Mouse (Mus musculus): ENCODE results near the gene Adamtsl4. TPM values are rescaled to one million over a fixed set of nuclear protein-coding genes. Genes with fewer than 3 reads are reported as not detected.

Gene Adamtsl4
- polyA plus RNA-seq, 1 experiment from 2014 or later: 0.56 TPM

DNA sequence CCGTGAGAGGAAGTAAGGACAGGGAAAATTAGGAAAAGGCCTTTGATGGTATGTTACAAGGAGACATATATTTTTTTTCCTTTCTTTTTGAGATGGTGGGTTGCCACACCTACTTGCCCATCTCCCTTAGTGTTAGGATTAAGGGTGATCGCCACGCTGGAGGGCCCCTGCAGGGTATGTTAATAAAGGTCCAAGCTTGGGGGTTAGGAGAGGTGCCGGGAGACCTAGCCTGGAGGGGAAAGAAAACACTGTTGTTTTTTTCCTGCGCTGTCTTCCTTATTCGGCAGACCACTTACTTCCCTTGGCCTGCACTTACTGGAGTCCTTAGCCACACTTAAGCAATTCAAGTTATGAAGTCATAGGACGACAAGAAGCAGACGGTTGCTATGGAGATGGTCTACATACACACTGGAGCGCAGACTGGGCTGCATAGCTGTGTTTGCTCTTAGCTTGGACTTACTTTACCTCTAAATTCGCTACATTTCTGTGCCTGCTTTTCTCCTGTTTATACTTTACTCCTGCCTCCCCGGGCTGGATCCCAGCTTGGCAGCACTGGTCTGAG lies 34.2 kb downstream of the Adamtsl4 start:
- no peak overlapping the region for H3K4me2 ChIP-seq (replicated peaks)
- H3K4me1 ChIP-seq: peaks cover 4% of the 10 kb centered on the region
- 26% methylated on average over 11 of the region's 11 CpGs for WGBS
- H3K27me3 ChIP-seq: no peaks in the 10 kb centered on the region
- no peaks in the 10 kb centered on the region for H3K9me3 ChIP-seq
- H3K4me3 ChIP-seq: no peak overlapping the region
- no peak overlapping the region for H3K27ac ChIP-seq (replicated peaks)
- no peaks in the 10 kb centered on the region for H3K36me3 ChIP-seq
- no peak for ATAC-seq (replicated peaks)
- H3K9ac ChIP-seq (replicated peaks): no peak overlapping the region

- Histone ChIP-seq H3K4me2 (replicated peaks) (no peak overlapping the region), H3K4me3 (no peak overlapping the region), H3K27me3 (no peaks in the 10 kb centered on the region), H3K36me3 (no peaks in the 10 kb centered on the region), H3K4me1 (peaks cover 4% of the 10 kb centered on the region), H3K9ac (replicated peaks) (no peak overlapping the region), H3K27ac (replicated peaks) (no peak overlapping the region), H3K9me3 (no peaks in the 10 kb centered on the region)
- ATAC-seq (replicated peaks): no peak
- WGBS: 21% methylated on average over 6 of the region's 6 CpGs
Measured at GRCm38 (mm10) chr3:95652871-95653270, 34.8 kb downstream of the Adamtsl4 start.

- Histone ChIP-seq H3K9ac (replicated peaks) (no peak overlapping the region), H3K4me1 (no peaks in the 10 kb centered on the region), H3K4me3 (no peak overlapping the region), H3K4me2 (replicated peaks) (no peak overlapping the region), H3K9me3 (no peaks in the 10 kb centered on the region), H3K36me3 (no peaks in the 10 kb centered on the region), H3K27me3 (no peaks in the 10 kb centered on the region), H3K27ac (replicated peaks) (no peak overlapping the region)
- no peak for ATAC-seq (replicated peaks)
- WGBS: 60% methylated on average over 7 of the region's 7 CpGs
Measured at GRCm38 (mm10) chr3:95652204-95652811, 35.4 kb downstream of the Adamtsl4 start.

- no peak for ATAC-seq (replicated peaks)
- WGBS: 92% methylated on average over 16 of the region's 16 CpGs
Measured at GRCm38 (mm10) chr3:95651391-95652203, 36.1 kb downstream of the Adamtsl4 start.

DNA sequence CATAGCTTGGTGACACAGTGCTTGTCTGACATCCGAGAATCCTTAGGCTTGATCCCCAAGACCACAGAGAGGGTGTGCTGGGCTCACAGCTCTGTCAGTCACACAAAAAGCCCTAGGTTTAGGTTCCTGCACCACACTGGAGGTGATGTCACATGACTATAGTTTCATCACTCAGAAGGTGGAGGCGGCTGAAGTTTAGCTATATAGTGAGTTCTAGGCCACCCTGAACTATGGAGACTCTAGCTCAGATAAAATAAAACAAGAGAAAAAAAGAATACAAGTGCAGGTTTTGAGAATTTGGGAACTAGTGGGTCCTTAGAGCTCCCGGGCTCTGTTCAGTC lies 36.7 kb downstream of the Adamtsl4 start:
- Histone ChIP-seq H3K4me3 (no peak overlapping the region), H3K4me2 (replicated peaks) (no peak overlapping the region), H3K27me3 (no peaks in the 10 kb centered on the region), H3K4me1 (no peaks in the 10 kb centered on the region), H3K36me3 (no peaks in the 10 kb centered on the region), H3K9me3 (no peaks in the 10 kb centered on the region), H3K9ac (replicated peaks) (no peak overlapping the region), H3K27ac (replicated peaks) (no peak overlapping the region)
- WGBS: 92% methylated on average over 3 of the region's 3 CpGs
- no peak for ATAC-seq (replicated peaks)

More at GRCm38 (mm10) chr3:95651391-95652203, 36.1 kb downstream of the Adamtsl4 start:
- H3K4me1 ChIP-seq: no peaks in the 10 kb centered on the region
- H3K9me3 ChIP-seq: no peaks in the 10 kb centered on the region
- H3K4me2 ChIP-seq (replicated peaks): no peak overlapping the region
- no peaks in the 10 kb centered on the region for H3K36me3 ChIP-seq
- no peak overlapping the region for H3K4me3 ChIP-seq
- H3K27ac ChIP-seq (replicated peaks): no peak overlapping the region
- no peak overlapping the region for H3K9ac ChIP-seq (replicated peaks)
- H3K27me3 ChIP-seq: no peaks in the 10 kb centered on the region

- no peak overlapping the region for H3K4me3 ChIP-seq
- no peaks in the 10 kb centered on the region for H3K36me3 ChIP-seq
- no peaks in the 10 kb centered on the region for H3K27me3 ChIP-seq
- H3K4me1 ChIP-seq: no peaks in the 10 kb centered on the region
- 84% methylated on average over 6 of the region's 6 CpGs for WGBS
- H3K4me2 ChIP-seq (replicated peaks): no peak overlapping the region
- no peak overlapping the region for H3K27ac ChIP-seq (replicated peaks)
- no peaks in the 10 kb centered on the region for H3K9me3 ChIP-seq
- ATAC-seq (replicated peaks): no peak
- H3K9ac ChIP-seq (replicated peaks): no peak overlapping the region
Measured at GRCm38 (mm10) chr3:95650276-95651032, 37.3 kb downstream of the Adamtsl4 start.

- H3K36me3 ChIP-seq: no peaks in the 10 kb centered on the region
- no peak for ATAC-seq (replicated peaks)
- WGBS: 90% methylated on average over 5 of the region's 5 CpGs
- H3K4me1 ChIP-seq: no peaks in the 10 kb centered on the region
- H3K27ac ChIP-seq (replicated peaks): no peak overlapping the region
- H3K9me3 ChIP-seq: no peaks in the 10 kb centered on the region
- no peak overlapping the region for H3K4me3 ChIP-seq
- no peak overlapping the region for H3K4me2 ChIP-seq (replicated peaks)
- no peaks in the 10 kb centered on the region for H3K27me3 ChIP-seq
- H3K9ac ChIP-seq (replicated peaks): no peak overlapping the region
Measured at GRCm38 (mm10) chr3:95648016-95648415, 39.7 kb downstream of the Adamtsl4 start.

- WGBS: 70% methylated on average over 10 of the region's 10 CpGs
- no peak overlapping the region for H3K4me2 ChIP-seq (replicated peaks)
- H3K27ac ChIP-seq (replicated peaks): no peak overlapping the region
- ATAC-seq (replicated peaks): no peak
- no peaks in the 10 kb centered on the region for H3K9me3 ChIP-seq
- no peak overlapping the region for H3K9ac ChIP-seq (replicated peaks)
- H3K4me3 ChIP-seq: no peak overlapping the region
- no peaks in the 10 kb centered on the region for H3K4me1 ChIP-seq
- no peaks in the 10 kb centered on the region for H3K27me3 ChIP-seq
- no peaks in the 10 kb centered on the region for H3K36me3 ChIP-seq
Measured at GRCm38 (mm10) chr3:95645313-95646235, 42.1 kb downstream of the Adamtsl4 start.

DNA sequence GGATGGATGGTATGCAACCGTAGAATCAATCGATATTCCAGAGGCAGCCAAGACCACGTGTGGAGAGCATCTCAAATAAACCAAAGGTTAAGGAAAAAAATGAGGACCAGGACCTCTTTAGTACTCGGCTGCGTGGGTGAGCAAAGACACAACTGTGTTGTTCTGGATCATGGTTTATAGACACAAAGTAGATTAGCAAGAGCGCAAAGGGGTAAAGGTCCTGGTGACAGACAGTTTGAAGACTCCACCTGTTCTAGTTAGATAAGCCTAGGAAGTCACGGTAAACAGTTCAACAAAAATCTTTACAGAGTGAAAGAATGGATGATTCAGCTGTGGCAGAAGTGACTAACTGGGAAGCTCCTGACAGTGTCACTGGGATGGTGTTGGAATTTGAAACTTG lies 44.6 kb downstream of the Adamtsl4 start:
- WGBS: 91% methylated on average over 7 of the region's 7 CpGs

DNA sequence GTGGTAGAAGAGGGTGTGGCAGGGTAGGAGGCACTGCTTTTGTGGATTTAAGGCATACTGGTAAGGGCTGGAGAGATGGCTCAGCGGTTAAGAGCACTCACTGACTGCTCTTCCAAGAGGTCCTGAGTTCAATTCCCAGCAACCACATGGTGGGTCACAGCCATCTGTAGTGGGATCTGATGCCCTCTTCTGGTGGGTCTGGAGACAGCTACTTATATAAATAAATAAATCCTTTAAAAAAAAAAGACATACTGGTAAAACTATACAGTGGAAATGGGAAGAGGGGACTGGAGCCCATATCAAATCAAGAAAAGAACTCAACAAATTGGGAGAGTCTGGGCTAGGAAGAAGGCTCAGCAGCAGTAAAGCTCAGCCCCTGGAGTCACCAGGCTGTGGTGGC lies 48.0 kb downstream of the Adamtsl4 start:
- no peak overlapping the region for H3K9ac ChIP-seq (replicated peaks)
- H3K4me2 ChIP-seq (replicated peaks): no peak overlapping the region
- ATAC-seq (replicated peaks): no peak
- H3K4me3 ChIP-seq: no peak overlapping the region
- H3K4me1 ChIP-seq: no peaks in the 10 kb centered on the region
- no peaks in the 10 kb centered on the region for H3K9me3 ChIP-seq
- no peak overlapping the region for H3K27ac ChIP-seq (replicated peaks)
- WGBS: 100% methylated on average over 1 of the region's 1 CpGs
- H3K36me3 ChIP-seq: peaks cover 33% of the 10 kb centered on the region
- H3K27me3 ChIP-seq: no peaks in the 10 kb centered on the region

More for the DNA sequence above, 44.6 kb downstream of the Adamtsl4 start:
- H3K27ac ChIP-seq (replicated peaks): no peak overlapping the region
- H3K27me3 ChIP-seq: no peaks in the 10 kb centered on the region
- H3K9me3 ChIP-seq: no peaks in the 10 kb centered on the region
- no peak for ATAC-seq (replicated peaks)
- peaks cover 9% of the 10 kb centered on the region; the same call in 1 of the 2 replicates for H3K36me3 ChIP-seq
- H3K4me3 ChIP-seq: no peak overlapping the region
- H3K4me1 ChIP-seq: no peaks in the 10 kb centered on the region
- no peak overlapping the region for H3K4me2 ChIP-seq (replicated peaks)
- no peak overlapping the region for H3K9ac ChIP-seq (replicated peaks)

DNA sequence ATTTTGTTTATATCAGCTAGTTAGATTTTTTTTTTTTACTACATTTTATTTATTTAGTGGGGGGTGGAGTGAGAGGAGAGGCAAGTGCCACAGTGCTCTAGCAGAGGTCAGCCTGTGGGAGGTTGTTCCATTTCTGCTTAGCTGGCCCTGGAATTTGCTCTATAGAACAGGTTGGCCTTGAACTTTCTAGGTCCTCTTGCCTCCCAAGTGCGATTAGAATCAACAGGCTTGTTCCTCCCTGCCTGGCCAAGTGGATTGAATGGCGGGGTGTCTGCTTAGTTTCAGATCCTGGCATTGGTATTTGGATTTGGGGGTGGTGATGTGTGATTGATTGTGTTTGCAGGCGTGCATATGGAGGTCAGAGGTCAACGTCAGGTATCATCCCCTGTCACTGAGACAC lies 51.6 kb downstream of the Adamtsl4 start:
- Histone ChIP-seq H3K9me3 (no peaks in the 10 kb centered on the region), H3K27ac (replicated peaks) (no peak overlapping the region), H3K9ac (replicated peaks) (no peak overlapping the region), H3K4me1 (no peaks in the 10 kb centered on the region), H3K27me3 (no peaks in the 10 kb centered on the region), H3K36me3 (peaks cover 65% of the 10 kb centered on the region), H3K4me3 (no peak overlapping the region), H3K4me2 (replicated peaks) (no peak overlapping the region)
- ATAC-seq (replicated peaks): no peak
- 90% methylated on average over 4 of the region's 4 CpGs for WGBS

Data from forebrain, embryonic 15.5 days (tissue).